Mouse (Mus musculus): Measurements from ENCODE around the gene Gm20716. TPM values are rescaled to one million over a fixed set of nuclear protein-coding genes. Genes with fewer than 3 reads are reported as not detected.

Gene Gm20716
- total and polyA plus RNA-seq, 2 experiments from 2014 or later = 9.2 to 14.2 TPM

GRCm38 (mm10) chr2:168260124-168260523, 30.0 kb upstream of the Gm20716 start:
- no peak overlapping the region for H3K4me2 ChIP-seq (ENCODE audit: low read depth, low read length)
- no peak overlapping the region for H3K27ac ChIP-seq (ENCODE audit: low read depth)
- no peaks in the 10 kb centered on the region for H3K9me3 ChIP-seq (replicated peaks; ENCODE audit: control insufficient read depth, low read length)
- no peak overlapping the region for H3K9ac ChIP-seq (replicated peaks; ENCODE audit: low read depth, low read length)
- DNase-seq (ENCODE audit: low spot score) (no peak), ATAC-seq (ENCODE audit: insufficient read depth, low read depth) (no peak)
- H3K4me3 ChIP-seq (ENCODE audit: low read depth, low read length) = no peak overlapping the region
- no peak for TF ChIP-seq EP300 (IDR thresholded peaks at IDR 0.05; ENCODE audit: low read depth)
- no peak for TF ChIP-seq CTCF (IDR thresholded peaks at IDR 0.05; ENCODE audit: low read depth)
- no peaks in the 10 kb centered on the region for H3K4me1 ChIP-seq (ENCODE audit: control insufficient read depth, insufficient read depth)
- H3K27me3 ChIP-seq (ENCODE audit: control insufficient read depth, insufficient read depth, low read length) = peaks cover 45% of the 10 kb centered on the region
- H3K36me3 ChIP-seq (replicated peaks; ENCODE audit: control insufficient read depth, insufficient read depth, low read length) = no peaks in the 10 kb centered on the region
- WGBS = 84% methylated on average over 3 of the region's 3 CpGs

- Histone ChIP-seq H3K9ac (replicated peaks; ENCODE audit: low read depth, low read length) (no peak overlapping the region), H3K27me3 (ENCODE audit: control insufficient read depth, insufficient read depth, low read length) (peaks cover 50% of the 10 kb centered on the region), H3K4me2 (ENCODE audit: low read depth, low read length) (no peak overlapping the region), H3K36me3 (replicated peaks; ENCODE audit: control insufficient read depth, insufficient read depth, low read length) (no peaks in the 10 kb centered on the region), H3K4me1 (ENCODE audit: control insufficient read depth, insufficient read depth) (no peaks in the 10 kb centered on the region), H3K27ac (ENCODE audit: low read depth) (no peak overlapping the region), H3K9me3 (replicated peaks; ENCODE audit: control insufficient read depth, low read length) (no peaks in the 10 kb centered on the region), H3K4me3 (ENCODE audit: low read depth, low read length) (no peak overlapping the region)
- 66% methylated on average over 8 of the region's 8 CpGs for WGBS
- TF ChIP-seq EP300 (IDR thresholded peaks at IDR 0.05; ENCODE audit: low read depth) (no peak), CTCF (IDR thresholded peaks at IDR 0.05; ENCODE audit: low read depth) (no peak)
- DNase-seq (ENCODE audit: low spot score) (no peak), ATAC-seq (ENCODE audit: insufficient read depth, low read depth) (no peak)
Measured at GRCm38 (mm10) chr2:168259046-168259445, 28.9 kb upstream of the Gm20716 start.

- no peak overlapping the region for H3K9ac ChIP-seq (replicated peaks; ENCODE audit: low read depth, low read length)
- no peak for ATAC-seq (ENCODE audit: insufficient read depth, low read depth)
- WGBS = 85% methylated on average over 4 of the region's 4 CpGs
Measured at GRCm38 (mm10) chr2:168257188-168257587, 27.0 kb upstream of the Gm20716 start.

GRCm38 (mm10) chr2:168256506-168256905, 26.3 kb upstream of the Gm20716 start:
- no peaks in the 10 kb centered on the region for H3K36me3 ChIP-seq (replicated peaks; ENCODE audit: control insufficient read depth, insufficient read depth, low read length)
- H3K27me3 ChIP-seq (ENCODE audit: control insufficient read depth, insufficient read depth, low read length) = peaks cover 51% of the 10 kb centered on the region
- ATAC-seq (ENCODE audit: insufficient read depth, low read depth) (no peak), DNase-seq (ENCODE audit: low spot score) (no peak)
- H3K27ac ChIP-seq (ENCODE audit: low read depth) = no peak overlapping the region
- no peak overlapping the region for H3K4me2 ChIP-seq (ENCODE audit: low read depth, low read length)
- no peak overlapping the region for H3K4me3 ChIP-seq (ENCODE audit: low read depth, low read length)
- 72% methylated on average over 3 of the region's 3 CpGs for WGBS
- TF ChIP-seq EP300 (IDR thresholded peaks at IDR 0.05; ENCODE audit: low read depth) (no peak), CTCF (IDR thresholded peaks at IDR 0.05; ENCODE audit: low read depth) (no peak)
- no peak overlapping the region for H3K9ac ChIP-seq (replicated peaks; ENCODE audit: low read depth, low read length)
- H3K9me3 ChIP-seq (replicated peaks; ENCODE audit: control insufficient read depth, low read length) = no peaks in the 10 kb centered on the region
- no peaks in the 10 kb centered on the region for H3K4me1 ChIP-seq (ENCODE audit: control insufficient read depth, insufficient read depth)

More at GRCm38 (mm10) chr2:168257188-168257587, 27.0 kb upstream of the Gm20716 start:
- TF ChIP-seq CTCF (IDR thresholded peaks at IDR 0.05; ENCODE audit: low read depth) = no peak
- TF ChIP-seq EP300 (IDR thresholded peaks at IDR 0.05; ENCODE audit: low read depth) = no peak
- Histone ChIP-seq H3K4me1 (ENCODE audit: control insufficient read depth, insufficient read depth) (no peaks in the 10 kb centered on the region), H3K4me2 (ENCODE audit: low read depth, low read length) (no peak overlapping the region), H3K4me3 (ENCODE audit: low read depth, low read length) (no peak overlapping the region), H3K27me3 (ENCODE audit: control insufficient read depth, insufficient read depth, low read length) (peaks cover 52% of the 10 kb centered on the region), H3K9me3 (replicated peaks; ENCODE audit: control insufficient read depth, low read length) (no peaks in the 10 kb centered on the region), H3K36me3 (replicated peaks; ENCODE audit: control insufficient read depth, insufficient read depth, low read length) (no peaks in the 10 kb centered on the region), H3K27ac (ENCODE audit: low read depth) (no peak overlapping the region)
- DNase-seq (ENCODE audit: low spot score) = no peak

GRCm38 (mm10) chr2:168253822-168254221, 23.7 kb upstream of the Gm20716 start:
- H3K27me3 ChIP-seq (ENCODE audit: control insufficient read depth, insufficient read depth, low read length) = peaks cover 41% of the 10 kb centered on the region
- 8% methylated on average over 7 of the region's 7 CpGs for WGBS
- DNase-seq (ENCODE audit: low spot score) = no peak
- no peaks in the 10 kb centered on the region for H3K4me1 ChIP-seq (ENCODE audit: control insufficient read depth, insufficient read depth)
- H3K4me2 ChIP-seq (ENCODE audit: low read depth, low read length) = no peak overlapping the region
- no peak overlapping the region for H3K4me3 ChIP-seq (ENCODE audit: low read depth, low read length)
- no peak for ATAC-seq (ENCODE audit: insufficient read depth, low read depth)
- TF ChIP-seq EP300 (IDR thresholded peaks at IDR 0.05; ENCODE audit: low read depth) (no peak), CTCF (IDR thresholded peaks at IDR 0.05; ENCODE audit: low read depth) (no peak)
- no peaks in the 10 kb centered on the region for H3K36me3 ChIP-seq (replicated peaks; ENCODE audit: control insufficient read depth, insufficient read depth, low read length)
- no peaks in the 10 kb centered on the region for H3K9me3 ChIP-seq (replicated peaks; ENCODE audit: control insufficient read depth, low read length)
- no peak overlapping the region for H3K27ac ChIP-seq (ENCODE audit: low read depth)
- no peak overlapping the region for H3K9ac ChIP-seq (replicated peaks; ENCODE audit: low read depth, low read length)

- Histone ChIP-seq H3K4me3 (ENCODE audit: low read depth, low read length) (no peak overlapping the region), H3K4me1 (ENCODE audit: control insufficient read depth, insufficient read depth) (no peaks in the 10 kb centered on the region), H3K27me3 (ENCODE audit: control insufficient read depth, insufficient read depth, low read length) (peaks cover 41% of the 10 kb centered on the region), H3K4me2 (ENCODE audit: low read depth, low read length) (no peak overlapping the region), H3K9me3 (replicated peaks; ENCODE audit: control insufficient read depth, low read length) (no peaks in the 10 kb centered on the region), H3K9ac (replicated peaks; ENCODE audit: low read depth, low read length) (no peak overlapping the region), H3K36me3 (replicated peaks; ENCODE audit: control insufficient read depth, insufficient read depth, low read length) (no peaks in the 10 kb centered on the region), H3K27ac (ENCODE audit: low read depth) (no peak overlapping the region)
- WGBS = 11% methylated on average over 16 of the region's 16 CpGs
- ATAC-seq (ENCODE audit: insufficient read depth, low read depth) (no peak), DNase-seq (ENCODE audit: low spot score) (no peak)
- TF ChIP-seq EP300 (IDR thresholded peaks at IDR 0.05; ENCODE audit: low read depth) (no peak), CTCF (IDR thresholded peaks at IDR 0.05; ENCODE audit: low read depth) (peak; percentile 47)
Measured at GRCm38 (mm10) chr2:168252639-168253292, 22.6 kb upstream of the Gm20716 start.
